Mouse (Mus musculus) CH12.LX (cell line): ENCODE results near the gene Dmkn.

Experiments
- CTCF ChIP-seq, 2 experiments: IDR thresholded peaks in 1 of 2; conservative IDR thresholded peaks in 1 of 2; 2 replicates each; pipeline ENCODE4 v1.5.1; 2011 to 2012; ENCODE audit warnings: low read depth in 2 of 2, low read length in 2 of 2, improper control_type of control experiment in 1 of 2, inconsistent platforms in 1 of 2, mild to moderate bottlenecking in 1 of 2, moderate library complexity in 1 of 2
- EP300 ChIP-seq: IDR thresholded peaks from 2 replicates; pipeline ENCODE4 v1.6.1; 2011; ENCODE audit warnings: low read length, improper control_type of control experiment
- MAX ChIP-seq: IDR thresholded peaks from 2 replicates; pipeline ENCODE4 v1.6.1; 2011; ENCODE audit warnings: low read length, improper control_type of control experiment
- MAZ ChIP-seq: IDR thresholded peaks from 2 replicates; pipeline ENCODE4 v1.6.1; 2012; ENCODE audit warnings: low read depth, mild to moderate bottlenecking, inconsistent platforms, low read length, improper control_type of control experiment, moderate library complexity
- MYC ChIP-seq: IDR thresholded peaks from 2 replicates; pipeline ENCODE4 v1.6.1; 2011; ENCODE audit warnings: low read depth, mild to moderate bottlenecking, improper control_type of control experiment, low read length
- NELFE ChIP-seq: IDR thresholded peaks from 2 replicates; pipeline ENCODE4 v1.6.1; 2011; ENCODE audit warnings: low read depth, low read length, improper control_type of control experiment
- NRF1 ChIP-seq: IDR thresholded peaks from 2 replicates; pipeline ENCODE4 v1.6.1; 2014; ENCODE audit warnings: low read depth, mild to moderate bottlenecking, inconsistent platforms, low read length, improper control_type of control experiment, moderate library complexity
- POLR2A ChIP-seq: IDR thresholded peaks from 2 replicates; pipeline ENCODE4 v1.6.1; 2011; ENCODE audit warnings: low read depth, mild to moderate bottlenecking, improper control_type of control experiment, low read length
- ZC3H11A ChIP-seq: IDR thresholded peaks from 2 replicates; pipeline ENCODE4 v1.6.1; 2012; ENCODE audit warnings: low read depth, mild to moderate bottlenecking, inconsistent platforms, low read length, improper control_type of control experiment

DNA sequence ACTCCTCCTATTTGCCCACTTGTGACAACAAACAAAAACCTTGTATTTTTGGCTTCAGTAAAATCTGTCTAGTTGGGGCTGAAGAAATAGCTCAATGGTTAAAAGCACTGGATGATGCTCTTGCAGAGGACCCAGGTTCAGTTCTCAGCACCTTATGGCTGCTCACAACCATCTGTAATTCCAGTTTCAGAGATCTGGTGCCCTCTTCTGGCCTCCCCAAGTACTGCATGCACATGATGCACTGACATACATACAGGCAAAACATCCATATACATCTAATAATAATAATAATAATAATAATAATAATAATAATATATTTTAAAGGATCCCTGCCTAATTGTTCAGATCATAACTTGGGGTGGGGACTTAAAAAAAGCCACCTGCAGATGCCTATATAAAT is 37.1 kb downstream of the Dmkn start:
- TF ChIP-seq POLR2A, result no peak
- no peak for TF ChIP-seq EP300
- TF ChIP-seq NELFE, result no peak
- TF ChIP-seq ZC3H11A, result no peak
- no peak for TF ChIP-seq MAX
- TF ChIP-seq NRF1, result no peak
- TF ChIP-seq MAZ, result no peak
- TF ChIP-seq MYC, result no peak
- peak in 1 of 2 experiments; percentile 38; a peak in 2 of 4 replicates for TF ChIP-seq CTCF (conservative IDR thresholded peaks at IDR 0.05 in 1 of 2, IDR thresholded peaks at IDR 0.05 in 1 of 2; ENCODE audit: low read depth in 2 of 2, low read length in 2 of 2)
